Mouse (Mus musculus) neural tube, embryonic 14.5 days (tissue): Measurements from ENCODE around the gene F830045P16Rik. TPM values are rescaled to one million over a fixed set of nuclear protein-coding genes. Genes with fewer than 3 reads are reported as not detected.
A peak's percentile ranks its signal among the peaks of the same experiment; 100 is the strongest.

Source experiments
- ATAC-seq: fragments of 200-750 bp; cut with Nextera tagmentation; 2 replicates; pipeline ENCODE4 v1.8.0; 2017; ENCODE audit warnings: low read depth, mild to moderate bottlenecking, moderate TSS enrichment, moderate library complexity
- H3K27ac ChIP-seq: fragments of 300-500 bp; sonication (generic); 2 replicates; pipeline ENCODE4 v1.5.1; 2014; ENCODE audit warnings: low read depth, mild to moderate bottlenecking, control low read depth, low read length, moderate library complexity, mixed read lengths
- H3K27me3 ChIP-seq: fragments of 300-500 bp; sonication (generic); 2 replicates; pipeline ENCODE4 v1.6.1; 2014; ENCODE audit warnings: low read length; ENCODE audit not compliant: control insufficient read depth, insufficient read depth
- H3K36me3 ChIP-seq: fragments of 300-500 bp; sonication (generic); 2 replicates; pipeline ENCODE4 v1.6.1; 2014; ENCODE audit warnings: low read length, mixed read lengths; ENCODE audit not compliant: control insufficient read depth, insufficient read depth
- H3K4me1 ChIP-seq: fragments of 300-500 bp; sonication (generic); 2 replicates; pipeline ENCODE4 v1.6.1; 2014; ENCODE audit warnings: low read length; ENCODE audit not compliant: control insufficient read depth, insufficient read depth
- H3K4me2 ChIP-seq: fragments of 300-500 bp; sonication (generic); 2 replicates; pipeline ENCODE4 v1.6.1; 2014; ENCODE audit warnings: mild to moderate bottlenecking, low read depth, low read length, control low read depth
- H3K4me3 ChIP-seq: fragments of 300-500 bp; sonication (generic); 2 replicates; pipeline ENCODE4 v1.5.1; 2014; ENCODE audit warnings: low read depth, low read length, control low read depth, mixed read lengths
- H3K9ac ChIP-seq: fragments of 300-500 bp; sonication (generic); replicated peaks from 2 replicates; pipeline ENCODE4 v1.6.1; 2014; ENCODE audit warnings: low read depth, mild to moderate bottlenecking, control low read depth, low read length, mixed read lengths
- H3K9me3 ChIP-seq: fragments of 300-500 bp; sonication (generic); 2 replicates; pipeline ENCODE4 v1.6.1; 2016; ENCODE audit warnings: low read length; ENCODE audit not compliant: control insufficient read depth
- WGBS: fragments of 180-500 bp; shearing (Covaris S2); extraction: QIAGEN DNeasy Blood & Tissue Kit; methylation state at CpG from one replicate; pipeline ENCODE4 v1.1.7; 2014; 5-methylcytosine and 5-hydroxymethylcytosine counted together
- polyA plus RNA-seq: library from polyadenylated mRNA; unstranded; fragments of >200 nt; fragmentation: Nextera tagmentation; extraction: Ambion mirVana; gene quantifications from 2 replicates; pipeline ENCODE4 v1.2.1, GENCODE M21; 2014

Gene F830045P16Rik
- polyA plus RNA-seq, 1 experiment from 2014 or later: not detected

- no peak for ATAC-seq
- WGBS: 48% methylated on average over 1 of the region's 1 CpGs
- H3K4me3 ChIP-seq: no peak overlapping the region
- no peaks in the 10 kb centered on the region for H3K4me1 ChIP-seq
- no peak overlapping the region for H3K4me2 ChIP-seq
- H3K9me3 ChIP-seq: no peaks in the 10 kb centered on the region
- no peak overlapping the region for H3K27ac ChIP-seq
- H3K36me3 ChIP-seq: no peaks in the 10 kb centered on the region
- no peaks in the 10 kb centered on the region for H3K27me3 ChIP-seq
- no peak overlapping the region for H3K9ac ChIP-seq
These were observed 524 bp upstream of the F830045P16Rik start for GRCm38 (mm10) chr2:129536926-129537325.

GRCm38 (mm10) chr2:129534886-129535591 is 1.4 kb downstream of the F830045P16Rik start:
- H3K9me3 ChIP-seq: no peaks in the 10 kb centered on the region
- no peak for ATAC-seq
- H3K4me1 ChIP-seq: no peaks in the 10 kb centered on the region
- H3K4me2 ChIP-seq: no peak overlapping the region
- H3K36me3 ChIP-seq: no peaks in the 10 kb centered on the region
- no peaks in the 10 kb centered on the region for H3K27me3 ChIP-seq
- no peak overlapping the region for H3K9ac ChIP-seq
- no peak overlapping the region for H3K27ac ChIP-seq
- 61% methylated on average over 5 of the region's 5 CpGs for WGBS
- H3K4me3 ChIP-seq: no peak overlapping the region

GRCm38 (mm10) chr2:129531890-129532289 is 4.5 kb downstream of the F830045P16Rik start:
- H3K4me3 ChIP-seq: no peak overlapping the region
- no peaks in the 10 kb centered on the region for H3K27me3 ChIP-seq
- H3K9me3 ChIP-seq: no peaks in the 10 kb centered on the region
- H3K4me2 ChIP-seq: no peak overlapping the region
- H3K4me1 ChIP-seq: 0 out of 2 replicates have a peak, but pooled peaks cover 3% of the 10 kb centered on the region
- no peak overlapping the region for H3K27ac ChIP-seq
- ATAC-seq: no peak
- WGBS: 84% methylated on average over 2 of the region's 2 CpGs
- H3K9ac ChIP-seq: no peak overlapping the region
- no peaks in the 10 kb centered on the region for H3K36me3 ChIP-seq

- no peaks in the 10 kb centered on the region for H3K27me3 ChIP-seq
- H3K36me3 ChIP-seq: no peaks in the 10 kb centered on the region
- no peak overlapping the region for H3K27ac ChIP-seq
- no peak overlapping the region for H3K4me3 ChIP-seq
- 0 out of 2 replicates have a peak, but pooled peaks cover 3% of the 10 kb centered on the region for H3K4me1 ChIP-seq
- no peak overlapping the region for H3K9ac ChIP-seq
- no peaks in the 10 kb centered on the region for H3K9me3 ChIP-seq
- no peak for ATAC-seq
- no peak overlapping the region for H3K4me2 ChIP-seq
These were observed 5.3 kb downstream of the F830045P16Rik start for GRCm38 (mm10) chr2:129531102-129531501.

DNA sequence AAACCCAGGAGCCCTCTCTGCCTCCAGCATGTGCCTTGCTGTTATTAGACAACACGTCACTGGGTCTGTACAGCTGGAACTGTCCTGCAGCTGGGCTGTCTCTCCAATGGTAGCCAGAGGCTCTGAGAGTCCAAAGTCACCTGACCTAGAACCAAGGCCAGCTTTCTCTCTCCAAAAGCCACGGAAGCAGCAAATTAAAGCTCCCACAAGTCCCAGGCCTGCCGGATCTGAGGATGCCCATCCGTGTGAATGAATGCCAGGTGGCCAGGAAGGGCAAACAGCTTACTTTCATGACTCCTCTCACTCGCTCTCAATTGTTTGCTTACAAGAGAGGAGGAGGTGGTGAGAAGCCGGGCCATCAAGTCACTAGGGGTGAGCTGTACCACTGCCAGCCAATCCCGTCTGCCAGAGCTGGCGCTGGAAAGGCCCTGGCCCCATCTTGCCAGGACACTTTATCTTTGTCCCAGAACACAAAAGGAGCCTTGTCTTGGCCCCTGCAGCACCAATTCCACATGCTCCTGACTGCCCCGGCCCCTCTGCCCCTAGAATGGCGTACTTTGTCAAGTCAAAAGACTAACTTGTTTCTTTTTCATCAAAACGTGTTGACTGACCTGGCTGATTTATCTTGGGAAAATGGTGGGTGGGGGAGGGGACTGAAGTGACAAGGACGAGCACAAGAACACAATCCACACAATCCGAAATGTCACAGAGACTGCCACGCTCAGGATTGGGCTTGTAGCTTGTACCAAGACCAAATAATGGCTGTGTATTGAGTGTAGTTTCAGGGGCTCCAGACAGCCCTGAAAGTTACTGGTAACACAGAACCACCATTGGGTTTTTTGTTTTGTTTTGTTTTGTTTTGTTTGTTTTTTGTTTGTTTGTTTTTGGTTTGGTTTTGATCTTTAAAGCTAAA is 6.8 kb downstream of the F830045P16Rik start:
- Histone ChIP-seq H3K9me3 (no peaks in the 10 kb centered on the region), H3K27me3 (no peaks in the 10 kb centered on the region), H3K4me2 (no peak overlapping the region), H3K9ac (no peak overlapping the region; the same call in 1 of the 2 replicates), H3K27ac (peak overlapping the region; percentile 44; the same call in 1 of the 2 replicates), H3K4me1 (0 out of 2 replicates have a peak, but pooled peaks cover 3% of the 10 kb centered on the region), H3K36me3 (no peaks in the 10 kb centered on the region), H3K4me3 (no peak overlapping the region)
- peak; percentile 91 for ATAC-seq
- WGBS: 13% methylated on average over 14 of the region's 14 CpGs

DNA sequence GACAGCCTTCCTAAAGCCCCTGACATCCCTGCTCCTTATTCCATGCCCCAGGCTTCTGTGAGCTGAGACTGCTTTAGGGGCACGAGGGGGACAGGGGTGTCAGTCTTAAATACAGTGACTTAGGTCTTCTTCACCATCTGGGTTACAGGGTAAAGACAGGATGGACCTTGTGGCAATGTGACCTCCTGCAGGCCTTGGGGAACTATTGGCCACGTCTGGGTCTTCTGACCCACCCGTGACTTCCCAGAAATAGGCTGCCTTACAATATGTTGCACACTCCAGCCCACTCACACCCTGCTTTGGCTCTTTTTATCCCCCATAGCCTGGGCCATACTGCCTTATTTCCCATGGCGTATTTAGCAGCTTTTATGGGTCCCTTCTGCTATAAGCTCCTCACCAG is 8.5 kb downstream of the F830045P16Rik start:
- no peak for ATAC-seq
- Histone ChIP-seq H3K36me3 (no peaks in the 10 kb centered on the region), H3K9me3 (no peaks in the 10 kb centered on the region), H3K27me3 (no peaks in the 10 kb centered on the region), H3K27ac (no peak overlapping the region), H3K4me1 (0 out of 2 replicates have a peak, but pooled peaks cover 3% of the 10 kb centered on the region), H3K4me3 (no peak overlapping the region), H3K9ac (no peak overlapping the region), H3K4me2 (no peak overlapping the region)
- WGBS: 89% methylated on average over 4 of the region's 4 CpGs

DNA sequence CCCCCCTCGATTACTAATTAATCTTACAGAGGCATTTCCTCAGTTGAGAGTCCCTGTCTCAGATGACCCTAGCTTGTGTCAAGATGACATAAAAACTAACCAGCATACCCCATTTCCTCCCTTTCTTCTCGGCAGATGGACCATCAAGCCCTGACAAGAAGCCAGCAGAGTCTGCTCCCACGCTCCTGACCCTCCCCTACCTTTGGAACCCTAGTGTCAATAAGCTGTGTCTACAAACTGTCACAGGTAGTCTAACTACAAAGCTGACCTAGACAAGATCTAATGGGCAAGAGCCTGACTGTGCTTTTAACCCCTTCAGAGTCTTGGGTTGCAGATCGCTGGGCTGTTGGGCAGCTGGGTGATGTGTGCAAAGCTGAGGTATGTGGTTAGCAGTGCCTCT is 10.1 kb downstream of the F830045P16Rik start:
- H3K36me3 ChIP-seq: no peaks in the 10 kb centered on the region
- H3K9ac ChIP-seq: no peak overlapping the region
- H3K4me3 ChIP-seq: no peak overlapping the region
- 0 out of 2 replicates have a peak, but pooled peaks cover 3% of the 10 kb centered on the region for H3K4me1 ChIP-seq
- H3K27ac ChIP-seq: no peak overlapping the region
- H3K27me3 ChIP-seq: no peaks in the 10 kb centered on the region
- WGBS: 85% methylated on average over 4 of the region's 4 CpGs
- no peaks in the 10 kb centered on the region for H3K9me3 ChIP-seq
- ATAC-seq: no peak
- no peak overlapping the region for H3K4me2 ChIP-seq

- H3K4me2 ChIP-seq: no peak overlapping the region
- H3K27ac ChIP-seq: no peak overlapping the region
- H3K27me3 ChIP-seq: no peaks in the 10 kb centered on the region
- H3K4me1 ChIP-seq: 0 out of 2 replicates have a peak, but pooled peaks cover 3% of the 10 kb centered on the region
- H3K4me3 ChIP-seq: no peak overlapping the region
- no peaks in the 10 kb centered on the region for H3K9me3 ChIP-seq
- no peak overlapping the region for H3K9ac ChIP-seq
- no peak for ATAC-seq
- no peaks in the 10 kb centered on the region for H3K36me3 ChIP-seq
These were observed 10.8 kb downstream of the F830045P16Rik start for GRCm38 (mm10) chr2:129525644-129526043.

GRCm38 (mm10) chr2:129518526-129518925 is 17.9 kb downstream of the F830045P16Rik start:
- no peak for ATAC-seq
- 73% methylated on average over 3 of the region's 3 CpGs for WGBS
- Histone ChIP-seq H3K4me3 (no peak overlapping the region), H3K36me3 (no peaks in the 10 kb centered on the region), H3K9ac (no peak overlapping the region), H3K4me1 (no peaks in the 10 kb centered on the region), H3K4me2 (no peak overlapping the region), H3K9me3 (no peaks in the 10 kb centered on the region), H3K27ac (no peak overlapping the region), H3K27me3 (no peaks in the 10 kb centered on the region)
